Mouse (Mus musculus) urinary bladder, postnatal 25 days (tissue): ENCODE measurements at regions not wholly inside any gene's neighbourhood (a gene's known extent, or its start where the extent isn't known, plus 50 kb on each side); places are given as distances from the start of the nearest gene placed in this dataset.

ENCODE experiments used
- DNase-seq: peaks from one replicate; pipeline ENCODE4 v3.0.0; 2022; ENCODE audit warnings: low spot score

DNA sequence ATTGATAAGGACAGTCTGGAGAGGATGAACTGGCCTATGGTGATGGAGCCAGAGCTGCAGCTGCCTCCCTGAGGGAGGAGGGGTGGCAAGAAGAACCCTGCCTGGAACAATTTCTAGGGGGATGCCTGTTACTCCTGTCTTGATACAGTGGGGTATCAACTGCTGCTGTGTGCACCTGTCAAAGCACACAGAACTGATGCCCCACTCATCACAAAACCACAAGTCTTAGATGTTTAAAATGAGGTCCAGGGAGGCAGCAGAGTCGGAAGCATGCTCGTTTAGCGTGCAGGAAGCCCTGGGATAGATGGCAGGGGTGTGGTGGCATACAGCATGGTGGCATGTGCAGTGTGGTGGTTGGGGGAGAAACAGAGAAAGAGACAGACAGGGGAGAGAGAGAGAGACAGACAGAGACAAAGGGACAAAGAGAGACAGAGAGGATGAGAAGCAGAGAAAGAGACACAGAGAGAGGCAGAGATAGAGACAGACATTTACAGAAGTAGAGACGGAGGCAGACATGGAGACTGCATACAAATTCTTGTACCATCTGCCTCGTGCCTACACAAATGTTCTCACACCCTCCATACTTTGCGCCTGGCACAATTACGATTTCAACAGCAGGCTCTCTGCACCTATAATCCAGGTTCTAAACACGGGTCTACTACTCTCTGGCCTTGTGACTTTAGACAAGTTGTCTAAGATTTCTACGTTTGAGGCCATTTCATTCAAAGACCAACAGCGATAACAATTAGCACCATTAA, 242.6 kb downstream of the Cbln4 start:
- DNase-seq, result no peak

DNA sequence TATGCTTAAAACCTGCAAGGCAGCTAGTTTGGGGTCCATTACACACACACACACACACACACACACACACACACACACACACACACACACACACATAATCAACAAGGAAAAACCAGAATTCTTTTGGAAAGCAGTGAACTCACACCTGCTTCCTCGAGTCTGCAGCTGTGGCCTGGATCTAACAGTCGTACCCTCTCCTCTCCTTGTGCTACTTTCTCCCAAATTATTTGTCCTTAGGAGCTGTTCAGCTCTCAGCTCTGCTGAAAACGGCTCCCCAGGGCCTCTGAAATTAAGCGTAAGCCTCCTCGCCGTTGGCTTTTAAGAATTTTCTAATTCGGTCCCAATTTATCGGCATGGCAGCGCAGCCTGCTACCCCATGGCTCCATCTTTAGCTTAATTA, 243.9 kb downstream of the Cbln4 start:
- no peak for DNase-seq

DNA sequence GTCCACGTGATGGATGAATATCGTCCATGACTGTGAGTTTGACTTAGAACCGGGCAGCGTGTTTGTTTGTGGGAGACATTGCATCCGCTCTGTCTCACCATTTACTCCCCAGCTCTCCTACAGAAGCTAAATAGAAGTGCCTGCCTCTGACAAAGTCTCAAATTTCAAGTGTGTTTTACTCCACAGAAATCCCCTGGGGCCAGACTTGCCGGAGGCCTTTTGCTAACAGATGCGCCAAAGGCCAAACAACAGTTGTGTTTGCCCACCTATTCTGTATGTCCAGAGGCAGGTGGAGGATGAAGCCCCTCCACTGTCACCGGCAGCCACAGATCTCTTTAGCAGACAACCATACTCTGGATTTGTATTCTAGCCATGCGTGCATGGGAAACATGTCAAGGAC, 252.6 kb downstream of the Cbln4 start:
- DNase-seq, result no peak

DNA sequence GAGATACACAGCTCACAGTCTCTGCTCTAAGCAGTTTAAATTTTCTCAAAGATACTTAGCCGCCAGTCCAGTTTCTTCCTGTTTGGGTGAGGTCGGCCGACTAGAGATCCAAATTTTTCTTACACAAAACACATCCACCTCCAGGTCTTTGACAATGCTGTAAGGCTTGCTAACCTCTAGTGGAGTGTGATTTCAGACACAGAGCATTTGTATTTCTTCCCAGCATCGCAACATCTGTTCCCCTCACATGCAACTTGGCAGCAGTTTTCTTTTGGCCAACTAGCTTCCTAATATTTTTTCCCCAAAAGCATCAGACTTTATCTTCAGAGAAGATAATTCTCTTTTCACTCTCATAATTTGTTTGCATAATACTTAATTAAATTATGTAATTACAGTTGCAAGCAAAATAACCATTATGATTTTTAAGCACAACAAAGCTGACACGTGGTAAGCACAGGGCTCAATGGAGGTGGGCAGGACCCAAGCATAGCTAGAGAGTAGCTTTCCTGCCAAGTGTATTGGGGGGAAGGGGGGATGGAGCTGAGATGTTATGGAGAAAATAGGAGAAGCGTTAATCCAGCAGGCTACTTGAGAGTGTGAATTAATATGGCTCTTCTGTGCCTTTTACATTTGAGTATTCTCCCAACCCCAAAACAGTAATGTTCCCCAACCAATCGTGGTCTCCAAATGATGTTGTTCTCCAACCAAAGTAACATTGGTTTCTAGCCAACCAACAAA, 276.9 kb downstream of the Cbln4 start:
- no peak for DNase-seq

GRCm38 (mm10) chr2:171765071-171765470, 278.2 kb downstream of the Cbln4 start:
- DNase-seq, result no peak

GRCm38 (mm10) chr2:171753502-171753901, 289.8 kb downstream of the Cbln4 start:
- DNase-seq, result no peak

- no peak for DNase-seq
Measured at GRCm38 (mm10) chr2:171747162-171747561, 296.1 kb downstream of the Cbln4 start.

- no peak for DNase-seq
Measured at GRCm38 (mm10) chr2:171743111-171743510, 300.2 kb downstream of the Cbln4 start.

- no peak for DNase-seq
Measured at GRCm38 (mm10) chr2:171742706-171743105, 300.6 kb downstream of the Cbln4 start.

DNA sequence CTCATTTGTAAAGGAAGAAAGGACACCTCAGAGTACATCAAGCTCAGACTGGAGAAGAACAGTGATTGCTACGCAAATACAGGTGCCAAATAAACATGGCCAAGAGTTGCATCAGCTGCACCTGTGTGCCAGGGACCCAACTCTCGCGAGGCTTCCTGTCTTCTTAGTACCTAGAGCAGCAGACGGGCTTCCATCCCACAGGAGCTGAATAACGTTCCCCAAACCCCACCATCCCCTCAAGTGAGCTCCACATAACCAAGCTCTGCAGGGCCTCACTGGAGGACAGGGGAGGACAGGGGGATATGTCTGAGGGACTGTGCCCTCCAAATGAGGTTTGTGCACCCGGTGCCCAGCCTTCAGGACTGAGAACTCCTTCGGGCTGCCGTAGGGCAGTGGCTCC, 305.5 kb downstream of the Cbln4 start:
- no peak for DNase-seq

- DNase-seq, result no peak
Measured at GRCm38 (mm10) chr2:171735061-171735490, 308.2 kb downstream of the Cbln4 start.

- DNase-seq, result no peak
Measured at GRCm38 (mm10) chr2:171734634-171734987, 308.7 kb downstream of the Cbln4 start.

GRCm38 (mm10) chr2:171733965-171734633, 309.2 kb downstream of the Cbln4 start:
- DNase-seq, result no peak

- DNase-seq, result no peak
Measured at GRCm38 (mm10) chr2:171719269-171719668, 324.0 kb downstream of the Cbln4 start.

DNA sequence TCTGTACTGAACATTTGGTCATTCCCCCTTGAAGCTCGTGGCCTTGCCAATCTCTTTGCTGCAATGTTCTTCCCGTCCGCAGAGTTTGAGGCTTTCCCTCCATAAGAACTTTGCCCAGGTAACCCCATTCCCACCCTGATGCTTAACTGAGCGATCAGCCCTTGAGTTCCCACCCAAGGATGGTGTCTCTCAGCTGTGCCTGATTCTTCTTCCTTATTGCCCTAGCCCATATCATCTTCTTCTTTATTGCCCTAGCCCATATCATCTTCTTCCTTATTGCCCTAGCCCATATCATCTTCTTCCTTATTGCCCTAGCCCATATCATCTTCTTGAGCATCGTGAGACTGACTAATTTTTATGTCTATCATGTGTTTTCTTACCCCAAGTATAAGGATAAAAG, 324.4 kb downstream of the Cbln4 start:
- DNase-seq, result no peak

- DNase-seq, result no peak
Measured at GRCm38 (mm10) chr2:171712816-171713570, 330.3 kb downstream of the Cbln4 start.

DNA sequence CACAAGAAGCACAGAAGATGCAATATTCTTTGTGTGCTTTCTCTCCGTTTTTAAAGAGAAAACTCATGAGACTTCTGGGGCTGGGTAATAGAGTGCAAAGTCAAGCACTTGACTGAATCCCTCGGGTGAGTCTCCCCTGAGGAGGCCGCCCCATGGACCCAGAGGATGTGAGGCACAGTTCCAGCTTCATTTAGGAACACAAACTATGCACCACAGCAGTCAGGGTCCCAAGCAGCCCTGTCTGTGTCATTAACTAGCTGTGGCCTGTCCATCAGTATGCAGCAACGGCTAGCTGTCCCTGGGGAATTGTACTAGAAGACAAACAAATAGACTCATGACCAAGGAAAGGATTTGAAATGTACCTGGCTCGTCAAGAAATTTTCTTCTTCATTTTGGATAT, 349.7 kb downstream of the Cbln4 start:
- no peak for DNase-seq

DNA sequence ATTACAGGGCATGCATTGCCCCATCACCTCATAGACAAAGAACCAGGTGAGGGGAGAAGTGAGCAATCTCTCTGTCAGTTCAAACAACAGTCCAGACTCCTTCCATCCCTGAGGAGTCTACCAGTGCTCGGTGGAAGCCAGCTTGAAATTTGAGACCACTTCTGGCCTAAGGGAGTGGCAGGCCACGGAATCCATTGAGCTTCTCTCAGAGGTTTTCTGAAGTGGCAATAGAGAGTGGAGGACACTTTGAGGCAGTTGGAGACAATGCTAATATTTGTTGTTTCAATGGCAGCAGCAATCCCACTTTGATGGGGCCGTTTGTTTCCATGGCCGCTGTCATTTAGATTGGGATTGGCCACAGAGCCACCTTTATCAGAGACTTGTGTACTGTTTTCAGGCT, 352.5 kb downstream of the Cbln4 start:
- DNase-seq, result no peak

DNA sequence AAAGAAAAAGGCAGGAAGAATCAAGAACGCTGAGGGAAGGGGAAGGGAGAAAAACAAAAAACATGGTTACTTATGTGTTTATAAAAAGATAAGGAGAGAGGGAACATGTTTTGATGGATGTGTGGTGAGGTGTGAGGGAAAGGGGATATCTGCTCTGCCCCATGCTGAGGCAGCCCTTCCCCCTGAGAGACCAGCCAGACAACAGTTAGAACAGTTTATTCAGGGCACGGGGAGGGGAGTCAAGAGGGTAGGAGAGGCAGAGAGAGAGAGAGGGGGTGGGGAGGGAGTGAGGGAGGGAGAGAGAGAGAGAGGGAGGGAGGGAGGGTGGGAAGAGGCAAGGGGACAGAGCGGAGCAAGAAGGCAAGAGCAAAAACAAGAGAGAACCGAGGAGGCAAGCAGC, 354.2 kb downstream of the Cbln4 start:
- no peak for DNase-seq

DNA sequence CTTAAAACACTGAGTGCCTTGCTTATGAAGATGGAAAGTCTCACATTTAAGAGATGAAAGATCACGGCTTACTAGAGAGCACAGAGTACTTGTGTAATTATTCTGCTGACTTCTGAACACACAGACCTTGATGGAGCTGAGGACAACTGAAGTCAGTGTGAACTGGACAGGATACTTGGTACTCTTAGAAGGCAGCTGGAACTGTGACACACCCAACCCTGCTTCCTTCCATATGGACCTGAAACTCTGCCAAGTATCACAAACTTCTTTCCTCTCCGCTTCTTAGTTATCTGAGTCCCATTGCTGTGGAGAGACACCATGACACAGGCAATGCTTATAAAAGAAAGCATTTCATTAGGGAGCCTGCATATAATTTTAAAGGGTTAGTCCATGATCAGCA, 365.3 kb downstream of the Cbln4 start:
- no peak for DNase-seq

DNA sequence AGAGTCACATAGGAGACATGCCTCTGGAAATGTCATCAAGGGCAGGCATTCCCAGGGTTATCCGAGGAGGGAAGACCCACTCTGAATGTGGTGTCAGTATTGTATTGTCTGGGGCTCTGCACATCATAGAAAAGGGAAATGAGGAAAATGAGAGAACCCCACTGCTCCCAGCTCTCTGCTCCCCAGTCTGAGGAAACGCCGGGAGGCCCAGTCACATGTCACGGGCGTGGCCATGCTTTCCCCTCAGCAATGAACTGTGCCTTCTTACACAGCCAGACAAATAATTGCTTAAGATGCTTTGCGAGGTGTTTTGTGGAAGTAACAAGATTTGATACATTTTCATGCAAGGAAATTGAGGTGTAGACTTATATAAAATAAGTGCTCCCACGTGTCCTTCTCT, 366.1 kb downstream of the Cbln4 start:
- DNase-seq, result no peak

DNA sequence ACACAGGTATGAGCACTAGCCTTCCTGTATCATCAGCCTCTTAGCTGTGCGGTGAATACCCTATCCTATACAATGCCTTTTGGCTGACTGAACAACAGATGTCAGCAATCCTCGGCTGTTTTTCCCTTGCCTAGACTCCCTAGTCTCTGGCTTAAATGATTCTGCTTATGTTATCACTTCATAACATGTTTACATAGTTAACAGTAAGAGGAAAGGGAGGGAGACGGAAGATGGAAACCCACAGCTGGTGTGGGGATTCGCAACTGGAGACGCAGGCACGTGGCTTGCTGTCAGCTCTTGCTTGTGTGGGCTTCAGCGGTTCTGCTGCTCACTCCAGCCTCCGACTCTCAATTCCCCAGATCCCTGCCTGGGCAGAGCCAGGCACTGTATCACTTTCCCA, 367.2 kb downstream of the Cbln4 start:
- no peak for DNase-seq
